Mouse (Mus musculus) liver, embryonic 11.5 days (tissue): ENCODE measurements at regions not wholly inside any gene's neighbourhood (a gene's known extent, or its start where the extent isn't known, plus 50 kb on each side); places are given as distances from the start of the nearest gene placed in this dataset.

Experiments used
- ATAC-seq: fragments of 200-750 bp; cut with Nextera tagmentation; replicated peaks from 2 replicates; pipeline ENCODE4 v1.8.0; 2017; ENCODE audit warnings: moderate number of reproducible peaks, mild to moderate bottlenecking, moderate TSS enrichment, moderate library complexity; ENCODE audit not compliant: low FRiP score
- DNase-seq: peaks from one replicate; pipeline ENCODE4 v3.0.0-alpha.2; 2017; ENCODE audit warnings: low spot score
- H3K27ac ChIP-seq: fragments of 300-500 bp; sonication (generic); 2 replicates; pipeline ENCODE4 v1.5.1; 2014; ENCODE audit warnings: mild to moderate bottlenecking, low read depth, low read length, control low read depth
- H3K27me3 ChIP-seq: fragments of 300-500 bp; sonication (generic); replicated peaks from 2 replicates; pipeline ENCODE4 v1.6.1; 2014; ENCODE audit warnings: low read length, mixed read lengths; ENCODE audit not compliant: control insufficient read depth, insufficient read depth
- H3K36me3 ChIP-seq: fragments of 300-500 bp; sonication (generic); 2 replicates; pipeline ENCODE4 v1.6.1; 2014; ENCODE audit warnings: mild to moderate bottlenecking, low read length, moderate library complexity, mixed read lengths; ENCODE audit not compliant: control insufficient read depth, insufficient read depth
- H3K4me1 ChIP-seq: fragments of 300-500 bp; sonication (generic); replicated peaks from 2 replicates; pipeline ENCODE4 v1.6.1; 2014; ENCODE audit warnings: low read length, mixed read lengths; ENCODE audit not compliant: control insufficient read depth, insufficient read depth
- H3K4me2 ChIP-seq: fragments of 300-500 bp; sonication (generic); 2 replicates; pipeline ENCODE4 v1.6.1; 2014; ENCODE audit warnings: mild to moderate bottlenecking, control low read depth, moderate library complexity
- H3K4me3 ChIP-seq: fragments of 300-500 bp; sonication (generic); 2 replicates; pipeline ENCODE4 v1.5.1; 2014; ENCODE audit warnings: low read depth, low read length, control low read depth
- H3K9ac ChIP-seq: fragments of 300-500 bp; sonication (generic); 2 replicates; pipeline ENCODE4 v1.6.1; 2014; ENCODE audit warnings: low read depth, low read length, control low read depth
- H3K9me3 ChIP-seq: fragments of 300-500 bp; sonication (generic); 2 replicates; pipeline ENCODE4 v1.6.1; 2016; ENCODE audit warnings: low read length, inconsistent platforms, mixed read lengths; ENCODE audit not compliant: control insufficient read depth
- WGBS: fragments of 180-500 bp; shearing (Covaris S2); extraction: QIAGEN DNeasy Blood & Tissue Kit; methylation state at CpG from one replicate; pipeline ENCODE4 v1.1.7; 2014; 5-methylcytosine and 5-hydroxymethylcytosine counted together

GRCm38 (mm10) chr7:145034385-145034784, 94.7 kb upstream of the Ccnd1 start:
- WGBS = 58% methylated on average over 1 of the region's 1 CpGs
- Histone ChIP-seq H3K27ac (no peak overlapping the region), H3K27me3 (peaks cover 4% of the 10 kb centered on the region; the same call in 1 of the 2 replicates), H3K4me2 (no peak overlapping the region), H3K9me3 (no peaks in the 10 kb centered on the region), H3K4me3 (no peak overlapping the region), H3K9ac (no peak overlapping the region), H3K4me1 (peaks cover 7% of the 10 kb centered on the region), H3K36me3 (no peaks in the 10 kb centered on the region)
- no peak for ATAC-seq
- DNase-seq = no peak

- H3K4me3 ChIP-seq = no peak overlapping the region
- ATAC-seq = no peak; the same call in 1 of the 2 replicates
- H3K27me3 ChIP-seq = peaks cover 4% of the 10 kb centered on the region; the same call in 1 of the 2 replicates
- no peaks in the 10 kb centered on the region for H3K36me3 ChIP-seq
- H3K27ac ChIP-seq = no peak overlapping the region
- DNase-seq = no peak
- peak overlapping the region; percentile 59 for H3K4me2 ChIP-seq
- no peaks in the 10 kb centered on the region for H3K9me3 ChIP-seq
- WGBS = 26% methylated on average over 7 of the region's 7 CpGs
- H3K4me1 ChIP-seq = peaks cover 7% of the 10 kb centered on the region
- H3K9ac ChIP-seq = no peak overlapping the region
These were observed 91.5 kb upstream of the Ccnd1 start for GRCm38 (mm10) chr7:145031275-145031674.

DNA sequence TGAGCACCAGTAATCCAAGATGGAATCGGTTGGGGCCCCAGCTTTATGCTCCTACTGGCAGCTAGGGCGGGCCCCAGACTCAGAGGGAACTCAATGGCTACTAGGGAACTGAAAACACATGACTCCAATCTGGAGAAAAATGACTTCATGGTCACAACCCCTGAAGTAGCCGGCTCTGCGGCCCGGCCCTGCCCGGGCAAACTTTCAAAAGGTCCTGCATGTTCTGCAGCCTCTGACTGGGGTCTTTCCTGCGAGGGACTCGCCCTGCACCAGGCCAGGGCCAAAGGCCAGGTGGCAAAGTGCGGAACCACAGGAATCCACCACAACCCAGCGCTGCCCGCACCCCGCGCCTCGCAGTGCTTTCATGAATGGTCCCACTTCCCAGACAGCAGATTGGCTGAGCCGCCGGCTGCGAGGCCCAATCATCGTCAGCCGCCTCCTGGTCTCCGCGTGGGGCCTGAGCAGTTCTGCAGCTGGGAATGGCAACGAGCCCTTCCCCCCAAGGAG, 91.0 kb upstream of the Ccnd1 start:
- 0 out of 2 replicates have a peak overlapping the region, but pooled peaks have one; percentile 23 for H3K4me3 ChIP-seq
- H3K36me3 ChIP-seq = no peaks in the 10 kb centered on the region
- H3K9me3 ChIP-seq = no peaks in the 10 kb centered on the region
- peaks cover 7% of the 10 kb centered on the region for H3K4me1 ChIP-seq
- ATAC-seq (peak; percentile 81), DNase-seq (peak; percentile 73)
- H3K27ac ChIP-seq = peak overlapping the region; percentile 70; the same call in 1 of the 2 replicates
- no peak overlapping the region for H3K9ac ChIP-seq
- under 1% methylated on average over 22 of the region's 22 CpGs for WGBS
- peaks cover 4% of the 10 kb centered on the region; the same call in 1 of the 2 replicates for H3K27me3 ChIP-seq
- peak overlapping the region; percentile 59 for H3K4me2 ChIP-seq

DNA sequence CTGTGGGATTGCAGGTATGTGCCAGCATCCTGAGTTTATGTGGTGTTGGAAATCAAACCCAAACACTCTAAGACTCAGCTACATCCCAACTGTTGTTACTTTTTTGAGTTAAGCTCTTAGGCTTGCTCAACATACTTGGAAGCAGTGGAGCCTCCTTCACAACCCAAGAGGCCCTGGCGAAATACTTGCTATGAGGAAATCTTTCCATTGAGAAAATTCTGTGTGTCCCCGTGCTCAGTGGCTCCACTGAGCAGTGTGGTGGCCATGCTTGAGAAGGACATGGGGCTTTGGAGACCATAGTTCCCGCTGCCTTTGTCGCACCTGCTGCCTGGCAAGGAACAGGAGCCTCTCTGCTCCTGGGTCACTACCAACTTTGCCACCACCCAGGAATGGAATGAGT, 89.9 kb upstream of the Ccnd1 start:
- no peak overlapping the region for H3K4me2 ChIP-seq
- no peaks in the 10 kb centered on the region for H3K36me3 ChIP-seq
- WGBS = 79% methylated on average over 4 of the region's 4 CpGs
- H3K4me3 ChIP-seq = no peak overlapping the region
- peaks cover 4% of the 10 kb centered on the region; the same call in 1 of the 2 replicates for H3K27me3 ChIP-seq
- H3K27ac ChIP-seq = no peak overlapping the region
- no peak overlapping the region for H3K9ac ChIP-seq
- peaks cover 10% of the 10 kb centered on the region for H3K4me1 ChIP-seq
- H3K9me3 ChIP-seq = no peaks in the 10 kb centered on the region
- no peak for DNase-seq
- ATAC-seq = no peak

GRCm38 (mm10) chr7:145029124-145029523, 89.4 kb upstream of the Ccnd1 start:
- Histone ChIP-seq H3K4me1 (peaks cover 10% of the 10 kb centered on the region), H3K4me2 (no peak overlapping the region), H3K36me3 (no peaks in the 10 kb centered on the region), H3K27ac (no peak overlapping the region), H3K4me3 (no peak overlapping the region), H3K9me3 (no peaks in the 10 kb centered on the region), H3K9ac (no peak overlapping the region), H3K27me3 (peaks cover 4% of the 10 kb centered on the region; the same call in 1 of the 2 replicates)
- no peak for ATAC-seq
- DNase-seq = no peak
- 30% methylated on average over 4 of the region's 4 CpGs for WGBS

DNA sequence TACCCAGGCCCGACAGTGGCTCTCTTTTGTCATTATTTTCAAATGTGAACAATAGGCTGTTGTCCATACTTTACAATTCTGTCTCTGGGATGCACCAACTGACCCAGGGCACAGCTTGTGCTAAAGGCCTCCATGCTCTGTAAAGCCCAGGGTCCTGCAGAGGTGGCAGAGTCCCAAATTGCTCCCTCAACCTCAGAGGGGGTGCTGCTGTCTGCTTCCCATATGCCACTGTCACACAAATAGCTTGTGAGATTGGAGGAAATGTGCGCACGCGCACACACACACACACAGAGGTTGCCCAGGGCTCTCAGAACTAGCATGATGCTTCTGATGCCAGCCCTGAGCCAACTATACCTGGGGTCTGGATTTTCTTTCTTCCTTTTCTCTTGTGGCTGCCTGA, 87.3 kb upstream of the Ccnd1 start:
- H3K27me3 ChIP-seq = peaks cover 4% of the 10 kb centered on the region; the same call in 1 of the 2 replicates
- H3K4me2 ChIP-seq = no peak overlapping the region
- no peak overlapping the region for H3K4me3 ChIP-seq
- H3K9ac ChIP-seq = no peak overlapping the region
- H3K36me3 ChIP-seq = no peaks in the 10 kb centered on the region
- no peak overlapping the region for H3K27ac ChIP-seq
- no peak for ATAC-seq
- 84% methylated on average over 4 of the region's 4 CpGs for WGBS
- H3K4me1 ChIP-seq = peaks cover 10% of the 10 kb centered on the region
- H3K9me3 ChIP-seq = no peaks in the 10 kb centered on the region
- DNase-seq = no peak

DNA sequence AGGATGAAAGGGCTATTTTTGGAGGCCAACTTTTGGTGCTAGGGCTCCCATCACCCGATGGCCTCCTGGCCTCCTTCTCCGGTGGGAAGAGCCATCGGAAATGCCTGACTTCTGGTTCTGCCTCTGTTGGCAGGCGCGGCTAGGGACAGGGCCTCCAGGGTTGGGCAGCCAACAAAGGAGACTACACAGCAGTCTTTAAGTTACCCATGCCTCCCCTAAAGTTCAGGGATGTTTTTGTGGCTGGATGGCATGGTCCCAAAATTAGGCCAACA, 86.2 kb upstream of the Ccnd1 start:
- Histone ChIP-seq H3K27me3 (no peaks in the 10 kb centered on the region), H3K4me3 (no peak overlapping the region), H3K4me1 (peaks cover 10% of the 10 kb centered on the region), H3K27ac (no peak overlapping the region; the same call in 1 of the 2 replicates), H3K9me3 (no peaks in the 10 kb centered on the region), H3K36me3 (no peaks in the 10 kb centered on the region), H3K9ac (no peak overlapping the region), H3K4me2 (no peak overlapping the region)
- 65% methylated on average over 5 of the region's 5 CpGs for WGBS
- ATAC-seq = no peak
- DNase-seq = no peak

DNA sequence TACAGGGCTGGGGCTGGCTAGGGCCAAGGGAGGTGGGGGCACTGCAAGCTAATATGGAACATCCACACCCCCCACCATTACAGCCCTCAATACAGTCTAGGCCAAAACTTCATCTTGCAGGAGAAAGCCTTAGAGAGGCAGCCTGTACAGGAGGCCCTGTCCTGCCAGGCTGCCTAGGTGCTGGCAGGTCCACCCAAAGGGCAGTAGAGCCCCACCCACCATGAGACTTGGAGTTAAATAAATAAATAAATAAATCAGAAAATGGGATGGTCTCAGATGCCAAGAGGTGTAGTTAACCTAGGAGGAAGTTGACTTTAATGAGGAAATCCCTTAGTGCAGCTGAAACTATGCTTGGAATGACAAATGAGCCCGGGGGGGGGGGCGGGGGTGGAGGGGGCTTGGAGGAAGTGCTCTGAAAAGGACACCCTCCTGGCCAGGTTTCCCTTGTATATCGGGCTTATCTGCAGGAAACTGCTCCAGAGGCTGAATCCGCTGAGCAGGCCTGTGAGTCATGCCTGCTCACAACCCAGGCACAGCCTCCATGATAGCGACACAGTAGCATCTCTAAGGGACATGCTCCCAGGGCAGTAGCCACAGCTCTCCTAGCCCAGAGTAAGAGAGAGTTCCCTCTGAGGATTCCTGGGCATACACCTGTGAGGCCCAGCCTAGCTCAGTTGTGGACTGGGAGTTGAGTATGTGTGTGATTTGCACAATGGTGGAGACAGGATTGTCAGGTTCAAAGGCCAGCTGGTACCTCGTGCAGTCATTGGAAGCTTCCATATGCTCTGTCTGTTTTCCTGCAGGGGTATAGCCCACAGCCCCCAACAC, 85.7 kb upstream of the Ccnd1 start:
- Histone ChIP-seq H3K27ac (peak overlapping the region; percentile 2; the same call in 1 of the 2 replicates), H3K9me3 (no peaks in the 10 kb centered on the region), H3K4me1 (peaks cover 8% of the 10 kb centered on the region), H3K27me3 (no peaks in the 10 kb centered on the region), H3K9ac (no peak overlapping the region), H3K36me3 (no peaks in the 10 kb centered on the region), H3K4me2 (no peak overlapping the region), H3K4me3 (no peak overlapping the region)
- no peak for DNase-seq
- ATAC-seq = peak; percentile 54; the same call in 1 of the 2 replicates
- 22% methylated on average over 6 of the region's 6 CpGs for WGBS

- 0 out of 2 replicates have a peak overlapping the region, but pooled peaks have one; percentile 2 for H3K27ac ChIP-seq
- H3K4me2 ChIP-seq = no peak overlapping the region
- no peak for ATAC-seq
- H3K27me3 ChIP-seq = no peaks in the 10 kb centered on the region
- no peak overlapping the region for H3K4me3 ChIP-seq
- no peak overlapping the region for H3K9ac ChIP-seq
- H3K4me1 ChIP-seq = peaks cover 3% of the 10 kb centered on the region; the same call in 1 of the 2 replicates
- H3K36me3 ChIP-seq = no peaks in the 10 kb centered on the region
- H3K9me3 ChIP-seq = no peaks in the 10 kb centered on the region
- 64% methylated on average over 2 of the region's 2 CpGs for WGBS
- DNase-seq = no peak
These were observed 84.9 kb upstream of the Ccnd1 start for GRCm38 (mm10) chr7:145024651-145025050.
